Mouse (Mus musculus): Measurements from ENCODE around the gene Naa35. TPM values are rescaled to one million over a fixed set of nuclear protein-coding genes. Genes with fewer than 3 reads are reported as not detected.

Naa35 gene
- 10 to 100 TPM; 24.8 to 28.6 TPM for total RNA-seq (2021)
- long read RNA-seq, experiment 1, transcript Naa35-201 (23 exons, 3,793 nt), result major isoform, 30 of 38 reads
- long read RNA-seq, experiment 1, partial matches to known transcripts, result 2 of 38 reads
- long read RNA-seq, experiment 1, other reads (novel, unspliced or antisense), result 6 of 38 reads
- long read RNA-seq, experiment 2, transcript Naa35-201 (23 exons, 3,793 nt), result major isoform, 17 of 25 reads
- long read RNA-seq, experiment 2, partial matches to known transcripts, result 5 of 25 reads
- long read RNA-seq, experiment 2, other reads (novel, unspliced or antisense), result 3 of 25 reads

DNA sequence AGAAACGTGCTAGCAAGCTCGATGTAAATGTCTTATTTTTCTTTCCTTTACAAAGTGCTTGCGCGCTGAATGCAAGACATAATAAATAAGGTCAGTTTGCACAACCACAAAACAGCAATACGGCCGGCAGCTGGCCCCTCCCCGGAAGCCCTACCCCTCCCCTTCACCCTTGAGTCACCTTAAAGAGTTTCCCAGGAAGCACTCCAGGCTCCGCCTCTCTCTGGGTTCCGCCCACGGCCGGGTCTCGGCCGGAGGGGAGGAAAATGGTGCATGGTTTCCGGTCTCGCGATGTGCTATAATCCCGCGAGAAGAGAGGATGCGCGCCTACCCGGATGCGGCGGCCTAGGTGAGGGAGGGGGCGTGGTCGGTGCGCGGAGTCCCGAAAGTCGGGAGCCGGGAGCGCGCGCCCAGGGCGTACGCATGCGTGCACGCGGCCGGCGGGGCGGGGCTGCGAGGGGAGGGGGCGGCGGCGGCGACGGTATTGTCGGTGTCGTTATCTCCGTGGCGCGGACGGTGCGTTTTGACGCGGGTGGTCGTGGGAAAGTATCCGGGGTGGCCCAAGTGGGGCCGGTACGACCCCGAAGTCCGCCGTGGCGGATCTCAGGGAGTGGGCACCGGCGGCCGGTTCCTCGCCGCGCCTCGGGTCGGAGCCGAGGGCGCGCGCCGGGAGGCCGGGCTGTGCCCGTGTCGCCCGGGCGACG is at the start of gene Naa35, which contains the start of gene Agtpbp1:
Gene Naa35 (plus strand): TSS at position 313 of the 701 bp plus-strand sequence.
Gene Agtpbp1 (minus strand): TSS at position 281 of the 701 bp plus-strand sequence.
- peak; percentile 100 for DNase-seq (ENCODE audit: low spot score)

DNA sequence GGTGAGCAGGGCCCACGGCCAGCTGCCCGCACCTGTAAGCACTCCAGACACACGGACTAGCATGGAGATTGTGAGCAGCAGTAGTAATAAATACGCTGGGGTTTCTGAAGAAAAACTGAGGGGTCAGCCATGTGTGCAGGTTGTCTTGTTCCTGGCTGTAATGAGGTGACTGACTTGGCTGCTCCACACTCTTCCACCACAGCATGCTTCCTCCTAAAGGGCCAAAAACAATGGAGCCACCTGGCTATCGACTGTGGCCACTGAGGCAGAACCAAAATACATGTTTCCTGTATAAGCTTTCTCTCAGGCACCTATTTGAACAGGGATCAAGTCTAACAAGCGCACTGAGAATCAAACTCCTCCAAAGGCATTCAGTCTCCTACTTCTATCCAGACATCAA is 49.3 kb upstream of the Naa35 start:
- no peak for DNase-seq (ENCODE audit: low spot score)

DNA sequence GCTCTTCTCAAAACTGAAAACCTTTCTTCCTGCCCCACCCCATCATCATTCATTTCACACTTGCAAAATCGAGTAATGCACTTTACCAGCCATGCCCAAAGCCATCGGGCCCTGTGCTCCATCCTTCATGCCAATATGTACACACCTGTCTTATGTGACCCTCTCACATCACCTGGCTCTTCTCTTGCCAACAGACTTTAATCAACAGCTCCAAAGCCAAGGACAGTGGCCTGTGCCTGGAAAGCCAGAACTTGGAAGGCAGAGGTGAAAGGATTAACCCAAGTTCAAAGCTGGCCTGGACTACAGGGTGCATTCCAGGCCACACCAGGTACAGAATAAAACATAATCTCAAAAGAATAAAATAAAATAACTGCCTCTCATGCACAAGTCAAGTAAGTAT is 48.4 kb upstream of the Naa35 start:
- DNase-seq (ENCODE audit: low spot score), result no peak

DNA sequence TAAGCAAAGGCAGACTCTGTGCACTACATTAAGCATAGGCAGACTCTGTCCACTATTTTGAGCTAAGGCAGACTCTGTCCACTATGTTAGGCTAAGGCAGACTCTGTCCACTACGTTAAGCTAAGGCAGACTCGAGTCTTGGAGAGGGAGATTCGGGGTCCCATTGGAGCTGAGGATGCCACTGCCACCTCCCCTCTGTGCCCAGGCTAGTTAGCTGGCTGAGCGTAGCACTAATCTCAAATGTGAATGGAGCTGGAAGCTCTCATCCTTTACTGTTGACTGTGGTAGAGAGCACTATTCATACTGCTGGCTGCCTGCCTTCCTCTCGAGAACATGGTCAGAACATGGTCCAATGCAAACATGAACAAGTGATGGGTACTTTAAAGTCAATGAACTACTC is 46.4 kb upstream of the Naa35 start:
- no peak for DNase-seq (ENCODE audit: low spot score)

DNA sequence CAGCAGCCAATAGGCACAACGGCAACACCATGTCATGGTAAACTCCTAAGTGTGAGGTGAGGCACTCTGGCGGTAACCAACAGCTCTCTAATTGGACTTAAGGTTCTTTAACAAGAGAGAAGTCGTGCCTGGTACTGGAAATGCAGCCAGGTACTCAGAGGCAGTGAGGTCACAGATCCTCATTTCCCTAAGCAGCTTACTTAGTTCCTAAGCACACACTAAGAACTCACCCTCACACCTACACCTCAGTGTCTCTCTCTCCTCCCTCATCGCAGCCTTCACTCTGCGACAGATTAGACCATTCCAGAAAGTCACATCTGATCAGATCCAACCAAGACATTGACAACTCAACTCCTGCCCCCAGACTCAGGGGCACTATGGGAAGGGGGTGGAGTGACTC is 45.0 kb upstream of the Naa35 start:
- no peak for DNase-seq (ENCODE audit: low spot score)

DNA sequence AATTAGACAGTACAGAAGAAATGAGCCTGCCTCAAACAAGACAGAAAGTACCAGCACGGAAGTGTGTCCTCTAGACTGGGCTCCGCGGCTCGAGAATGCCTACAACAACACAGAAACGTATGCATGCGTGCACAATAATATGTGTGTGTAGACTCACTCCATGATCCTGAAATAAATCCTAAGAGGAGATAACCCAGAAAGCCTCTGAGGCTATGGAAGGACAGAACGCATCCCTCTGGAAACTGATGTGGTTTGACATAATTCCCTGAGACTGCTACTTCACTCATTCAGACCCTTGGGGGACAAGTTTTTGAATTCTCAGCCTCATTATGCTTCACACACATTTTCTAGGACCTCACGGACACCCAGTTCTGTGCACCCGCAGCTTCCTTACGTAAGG is 42.6 kb upstream of the Naa35 start:
- no peak for DNase-seq (ENCODE audit: low spot score)

DNA sequence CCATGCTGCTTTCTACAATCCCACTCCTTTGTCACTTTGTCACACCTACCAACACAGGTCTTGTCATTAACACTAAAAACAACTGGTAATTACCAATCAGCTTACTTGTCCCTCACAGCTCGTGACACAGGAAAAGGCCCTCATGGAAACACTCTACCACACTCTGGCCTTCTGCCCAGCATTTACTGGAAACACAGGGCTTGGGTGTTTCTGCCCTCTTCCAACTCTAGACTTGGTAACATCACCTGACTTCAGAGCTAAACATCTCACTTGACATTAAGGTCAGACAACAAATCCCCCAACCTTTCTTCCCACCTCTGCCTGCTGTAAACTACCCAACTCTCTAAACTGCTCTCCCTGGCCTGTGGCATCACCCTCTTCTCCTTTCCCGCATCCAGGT is 38.0 kb upstream of the Naa35 start:
- DNase-seq (ENCODE audit: low spot score), result peak; percentile 7

DNA sequence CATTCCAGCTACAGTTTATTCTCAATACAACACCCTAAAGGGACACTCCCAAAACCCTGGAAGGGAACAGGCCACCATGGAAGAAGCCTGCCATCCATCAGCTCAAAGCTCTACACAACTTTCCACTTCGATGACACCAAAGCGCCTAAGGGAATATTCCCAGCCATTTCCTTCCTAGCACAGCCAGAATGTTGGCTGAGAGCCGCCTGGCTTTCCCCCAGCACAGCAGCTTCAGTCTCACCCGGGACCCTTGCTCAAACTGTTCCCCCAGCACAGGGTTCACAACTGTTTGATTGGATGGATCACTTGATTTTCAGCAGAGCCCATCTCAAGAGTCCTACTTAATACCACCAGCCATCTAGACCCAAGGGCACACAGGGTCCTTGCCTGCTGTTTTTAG is 37.3 kb upstream of the Naa35 start:
- no peak for DNase-seq (ENCODE audit: low spot score)

DNA sequence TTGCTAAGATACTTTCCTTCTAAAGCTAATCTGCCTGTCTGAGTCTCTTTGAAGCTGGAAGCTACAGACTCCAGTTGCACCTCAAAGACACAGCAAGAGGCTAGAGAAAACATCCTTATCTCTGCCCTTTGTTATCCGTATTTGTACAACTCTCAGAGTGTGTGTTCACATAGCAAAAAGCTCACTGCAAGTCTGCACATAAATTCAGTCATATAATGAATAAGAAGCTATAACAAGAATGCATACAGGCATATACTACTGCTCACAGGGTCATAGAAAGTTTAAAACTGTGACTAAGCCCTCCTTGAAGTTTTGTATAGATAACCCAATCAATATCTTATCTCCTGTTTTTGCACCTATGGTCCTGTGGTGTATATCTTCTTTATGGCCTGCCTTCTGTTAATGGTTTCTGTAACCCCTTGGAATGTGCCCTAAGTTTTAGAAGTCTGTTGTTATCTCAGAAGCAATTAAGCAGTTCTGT is 35.7 kb upstream of the Naa35 start:
- DNase-seq (ENCODE audit: low spot score), result no peak

DNA sequence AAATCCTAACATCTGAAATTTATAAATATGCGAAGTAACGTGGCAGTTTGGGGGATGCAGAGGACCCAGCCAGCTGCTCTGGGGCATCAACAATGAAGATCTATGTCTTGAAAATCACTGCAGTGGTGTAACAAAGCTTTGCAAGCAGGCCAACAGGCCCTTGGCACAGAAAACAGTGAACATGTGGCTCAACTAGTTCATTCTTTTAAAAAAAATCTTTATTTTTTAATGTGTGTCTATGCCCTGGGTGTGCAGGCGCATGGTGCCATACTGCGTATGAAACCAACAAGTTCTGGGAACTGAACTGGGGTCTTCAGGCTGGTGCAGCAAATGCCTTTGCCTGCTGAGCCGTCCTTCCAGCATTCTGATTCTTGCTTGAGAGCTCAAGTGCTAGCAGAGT is 32.8 kb upstream of the Naa35 start:
- no peak for DNase-seq (ENCODE audit: low spot score)

DNA sequence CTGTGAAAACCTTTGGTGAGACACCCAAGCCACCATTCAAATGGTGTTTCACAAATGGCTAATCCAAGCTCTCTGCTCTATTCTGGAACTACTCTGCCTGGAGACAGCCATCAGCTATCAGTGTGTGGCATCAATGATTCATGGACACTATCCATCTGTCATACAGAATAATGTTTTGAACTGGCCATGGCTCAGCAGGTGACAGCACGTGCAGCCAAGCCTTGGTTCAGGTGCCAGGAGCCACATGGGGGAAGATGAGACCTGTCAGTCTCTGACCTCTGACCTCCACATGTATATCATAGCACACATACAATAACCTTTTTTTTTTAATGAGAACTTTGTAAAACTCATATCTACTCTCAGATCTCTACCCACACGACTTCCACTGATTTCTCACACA is 32.3 kb upstream of the Naa35 start:
- no peak for DNase-seq (ENCODE audit: low spot score)

DNA sequence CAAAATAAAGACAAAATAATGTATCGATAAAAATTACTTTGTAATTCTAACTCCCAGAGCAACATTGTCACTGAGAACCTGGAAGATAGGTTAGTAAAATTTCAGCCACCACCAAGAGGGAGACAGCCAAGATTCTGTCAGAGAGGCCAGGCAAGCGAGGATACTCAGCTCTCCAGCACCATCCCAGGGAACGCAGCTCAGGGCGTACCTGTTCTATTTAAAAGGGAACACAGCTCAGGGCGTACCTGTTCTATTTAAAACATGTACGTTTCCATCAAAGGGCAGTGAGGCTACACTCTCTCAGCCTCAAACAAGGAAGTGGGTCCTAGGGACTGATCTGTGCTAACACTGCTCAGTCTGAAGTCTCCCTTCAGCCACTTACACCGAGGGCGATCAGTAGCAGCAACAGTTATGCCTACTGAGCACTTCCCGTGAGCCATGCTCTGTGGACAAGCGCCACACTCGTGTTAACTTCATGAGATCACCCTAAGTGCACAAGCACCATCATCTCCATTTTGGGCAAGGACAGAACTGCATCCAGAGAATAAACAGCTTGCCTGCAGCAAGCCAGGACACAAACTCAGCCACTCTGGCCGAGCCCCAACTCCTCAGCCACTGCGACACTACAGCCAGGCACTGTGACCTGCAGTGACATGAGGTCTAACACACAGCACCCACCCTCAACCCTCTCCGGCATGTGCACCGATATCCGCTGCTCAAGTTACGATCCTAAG is 30.1 kb upstream of the Naa35 start:
- DNase-seq (ENCODE audit: low spot score), result no peak

DNA sequence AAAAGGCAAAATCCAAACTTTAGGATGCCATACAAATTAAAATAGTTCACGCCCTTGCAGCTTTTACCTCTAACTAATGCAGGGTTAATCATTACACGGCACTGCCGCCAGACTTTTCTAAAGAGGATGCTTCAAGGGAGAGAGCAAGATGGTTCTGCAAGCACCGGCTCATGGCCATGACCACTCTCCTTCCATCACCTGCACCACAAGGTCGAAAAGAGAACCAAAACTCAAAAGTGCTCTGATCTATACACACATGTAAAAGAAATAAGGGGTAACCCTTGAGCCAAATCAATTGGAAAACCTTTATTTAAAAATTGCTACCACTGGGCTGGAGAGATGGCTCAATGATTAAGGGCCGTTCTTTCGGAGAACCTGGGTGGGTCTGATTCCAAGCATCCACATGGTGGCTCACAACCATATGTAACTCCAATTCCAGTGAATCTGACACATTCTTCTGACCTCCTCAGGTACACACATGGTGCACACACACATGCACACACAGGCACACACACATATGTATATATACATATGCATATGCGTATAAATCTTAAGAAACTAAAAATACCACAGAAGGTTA is 29.4 kb upstream of the Naa35 start:
- DNase-seq (ENCODE audit: low spot score), result no peak

DNA sequence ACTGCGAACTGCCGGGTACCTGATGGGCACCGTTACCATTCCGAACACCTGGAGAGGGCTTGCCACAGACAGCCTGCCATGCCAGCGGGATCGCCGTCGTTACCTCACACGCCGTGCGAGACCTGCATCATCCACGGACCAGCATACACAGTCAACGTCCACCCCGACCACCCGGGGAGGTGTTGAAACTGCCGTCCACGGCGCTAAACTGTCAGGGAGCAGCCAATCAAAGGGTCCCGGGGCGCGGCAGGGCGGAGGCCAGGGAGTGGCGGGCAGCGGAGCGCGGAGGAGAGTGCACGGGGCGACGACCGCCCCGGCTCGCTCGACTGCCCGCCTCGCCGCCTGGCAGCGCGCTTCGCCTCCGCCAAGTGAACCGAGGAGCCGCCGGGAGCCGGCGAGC is 28.4 kb upstream of the Naa35 start:
- peak; percentile 31 for DNase-seq (ENCODE audit: low spot score)

DNA sequence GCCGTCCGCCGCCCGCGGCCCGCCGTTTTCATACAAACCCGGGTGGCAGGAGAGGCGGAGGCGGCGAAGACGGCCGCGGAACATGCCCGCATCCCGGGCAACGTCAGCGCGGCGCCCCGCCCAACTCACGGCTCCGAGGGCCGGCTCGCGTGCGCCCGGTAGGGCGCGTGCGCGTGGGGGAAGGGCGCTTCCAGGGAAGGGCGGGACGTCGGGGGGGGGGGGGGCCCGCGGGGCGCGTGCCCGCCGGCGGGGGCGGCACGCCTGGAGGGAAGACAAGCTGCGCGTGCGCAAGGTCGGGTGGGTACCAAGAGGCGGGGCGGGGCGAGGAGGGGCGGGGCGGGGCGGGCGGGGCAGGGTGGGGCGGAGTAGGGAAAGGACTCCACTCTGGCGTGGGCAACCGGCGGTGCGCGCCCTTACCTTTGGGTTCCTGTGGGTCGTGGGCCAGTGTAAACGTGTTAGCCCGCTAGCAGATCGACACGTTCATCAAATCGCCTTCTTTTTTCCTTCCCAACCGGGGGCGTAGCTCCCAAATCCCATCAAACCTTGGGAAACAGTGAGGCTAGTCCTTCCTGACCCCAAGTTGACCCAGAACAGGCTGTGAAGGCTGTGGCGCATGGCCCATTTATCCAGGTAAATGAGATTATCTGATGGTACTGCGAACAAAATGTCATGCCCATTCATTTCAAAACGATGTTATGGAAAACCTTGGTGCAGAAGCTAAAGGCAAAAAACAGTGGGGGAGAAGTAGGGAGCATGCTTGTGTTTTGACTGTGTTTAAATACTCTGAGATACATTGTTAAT is 27.7 kb upstream of the Naa35 start:
- DNase-seq (ENCODE audit: low spot score), result peak; percentile 84

DNA sequence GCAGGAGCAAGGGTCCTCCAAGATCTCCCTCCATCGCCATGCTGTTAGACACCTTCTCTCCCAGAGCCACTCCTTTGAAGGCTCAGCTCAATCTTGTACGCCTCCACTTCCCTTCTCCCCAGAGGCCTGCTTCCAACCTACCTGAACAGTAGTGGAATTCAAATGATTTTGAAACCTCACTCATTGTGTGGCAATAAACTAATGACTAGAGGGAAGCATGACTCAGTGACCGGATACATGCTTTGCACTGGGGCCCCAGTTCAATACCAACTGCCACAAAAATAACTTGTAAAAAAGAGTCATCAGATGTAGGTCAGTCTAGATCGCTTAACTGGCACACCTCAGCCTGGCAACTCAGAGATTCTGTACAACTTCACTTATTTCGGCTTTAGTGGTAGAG is 26.3 kb upstream of the Naa35 start:
- DNase-seq (ENCODE audit: low spot score), result no peak

DNA sequence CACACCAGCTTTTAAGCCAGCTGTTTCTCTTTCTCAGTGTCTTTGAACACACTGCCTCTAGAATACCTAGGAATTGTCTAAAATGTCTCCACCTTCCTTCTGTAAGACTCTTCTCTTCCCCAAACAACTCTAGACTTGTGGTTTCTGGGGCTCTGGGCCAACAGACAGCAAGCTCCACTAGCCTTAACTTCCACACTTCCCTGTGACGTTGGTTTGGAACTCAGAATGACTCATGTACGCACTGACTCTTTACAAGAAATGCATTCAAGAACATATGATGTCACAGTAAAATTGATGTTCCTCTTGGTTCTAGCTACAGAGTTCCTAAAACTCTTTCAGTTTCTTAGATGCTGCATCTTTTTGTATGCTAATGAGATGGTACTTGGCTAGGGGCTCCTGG is 22.6 kb upstream of the Naa35 start:
- no peak for DNase-seq (ENCODE audit: low spot score)

DNA sequence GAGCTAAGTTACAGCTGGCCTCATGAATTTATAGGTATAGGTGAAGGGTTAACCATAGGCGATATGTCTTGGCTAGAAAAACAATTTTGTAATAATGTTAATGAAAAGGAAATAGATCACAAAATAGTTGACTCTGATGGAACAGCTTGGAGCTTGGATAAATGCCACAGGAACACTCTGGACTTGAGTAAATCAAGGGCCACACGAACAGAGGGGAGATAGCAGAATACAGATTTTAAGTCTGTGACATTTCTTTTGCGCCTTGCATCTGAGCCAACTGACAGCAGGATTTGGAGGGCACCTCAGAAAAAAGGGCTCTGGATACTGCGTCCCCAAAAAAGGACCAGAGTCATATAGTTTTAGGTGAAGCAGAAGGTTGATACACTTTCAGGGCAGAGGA is 20.6 kb upstream of the Naa35 start:
- no peak for DNase-seq (ENCODE audit: low spot score)

DNA sequence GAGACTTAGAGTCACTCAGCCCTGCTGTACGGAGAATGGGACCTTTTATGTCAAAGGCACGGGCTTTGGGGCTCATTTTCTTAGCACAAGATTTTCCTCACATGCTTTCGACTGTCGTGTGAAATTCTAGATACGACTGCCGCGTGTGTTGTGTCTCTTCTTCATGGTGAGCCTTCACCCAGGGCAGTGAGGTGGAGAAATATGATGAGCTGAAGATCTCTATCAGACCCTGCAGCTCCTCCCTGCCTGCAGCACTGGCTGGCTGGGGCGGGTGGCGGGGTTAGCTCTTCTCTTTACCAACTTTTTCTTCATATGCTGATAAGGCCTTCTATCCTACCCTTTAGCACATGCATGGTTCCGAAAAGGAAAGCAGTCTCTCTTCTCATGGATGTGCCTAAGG is 20.1 kb upstream of the Naa35 start:
- DNase-seq (ENCODE audit: low spot score), result no peak

DNA sequence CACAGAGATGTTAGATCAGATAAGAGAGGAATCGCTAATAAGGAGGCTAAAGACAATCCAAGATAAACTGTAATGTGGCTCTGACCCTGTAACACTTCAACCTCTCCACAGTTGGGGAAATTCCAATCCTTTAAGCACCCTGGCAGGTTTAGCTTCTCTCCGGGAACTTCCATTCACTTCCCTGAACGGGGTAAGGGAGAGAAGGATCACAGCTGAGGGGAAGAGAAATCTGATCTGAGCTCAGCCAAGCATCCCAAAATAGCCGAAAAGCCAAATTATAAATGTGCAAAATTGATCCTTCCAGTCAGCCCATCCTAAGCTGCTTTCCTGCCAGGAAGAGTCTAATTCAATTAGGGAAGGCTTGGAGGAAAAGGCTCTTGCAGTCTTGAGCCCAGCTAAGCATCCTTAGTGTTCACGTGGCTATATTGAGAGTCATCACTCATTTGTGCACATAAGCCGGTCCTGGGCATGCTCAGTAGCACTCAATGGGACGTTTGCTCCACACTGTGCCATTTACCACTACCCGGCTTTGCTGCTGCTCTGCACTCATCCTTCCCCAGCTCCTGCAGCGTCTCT is 19.0 kb upstream of the Naa35 start:
- no peak for DNase-seq (ENCODE audit: low spot score)

DNA sequence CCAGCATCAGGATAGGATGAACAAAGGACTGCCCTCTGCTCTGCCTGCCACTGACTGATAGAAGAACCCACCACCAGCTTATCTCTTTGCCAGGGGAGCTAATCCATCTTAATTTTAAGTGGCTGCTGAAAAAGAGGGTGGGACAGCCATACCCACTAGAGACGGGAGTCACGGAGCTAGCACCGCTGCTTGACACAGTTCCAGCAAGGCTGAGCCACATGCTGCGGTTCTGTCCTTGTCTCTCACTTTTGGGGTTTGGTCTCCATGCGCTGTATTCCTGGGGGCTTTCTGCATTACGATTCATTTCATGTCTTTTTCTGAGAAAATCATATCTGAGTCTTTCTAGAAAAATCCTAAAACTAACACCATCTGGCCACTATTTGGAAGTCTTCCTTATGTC is 14.0 kb upstream of the Naa35 start:
- no peak for DNase-seq (ENCODE audit: low spot score)

Data from gastrocnemius, adult 18-20 months (tissue).